ENCODE assay signal across 8 mouse cellular contexts in genomic region chr7:130263233-130263594, GRCm38 (mm10).
A peak's percentile ranks its signal among the peaks of the same experiment; 100 is the strongest.
DNase-seq lines count a peak whose midpoint lies in the region; ATAC-seq and TF ChIP-seq lines count a peak whose summit lies in the region.
"Had no signal": no experiment of that assay in that cellular context is flagged by ENCODE, and none has a peak within 500 bp of the region (broad histone marks: within the 10 kb centered on the region; RNA-seq: fewer than 3 reads in every experiment).

No protein-coding gene starts in this region.

- no peak for TF ChIP-seq POLR2A in lung, adult 2 months (IDR thresholded peaks at IDR 0.05; ENCODE audit: borderline replicate concordance, extremely low read depth, low read depth, low read length)

- H3K9me3 ChIP-seq in lung, embryonic 15.5 days, result no peaks in the 10 kb centered on the region
- no peaks in the 10 kb centered on the region for H3K9me3 ChIP-seq in forebrain, postnatal 0 days (ENCODE audit: low read length)
- no peaks in the 10 kb centered on the region for H3K9me3 ChIP-seq in liver, embryonic 14.5 days (ENCODE audit: control insufficient read depth, low read length)
- no peaks in the 10 kb centered on the region for H3K9me3 ChIP-seq in stomach, postnatal 0 days (ENCODE audit: control insufficient read depth, low read length)

- TF ChIP-seq CTCF in lung, adult 2 months (IDR thresholded peaks at IDR 0.05; ENCODE audit: insufficient read depth, low read length), result no peak
- no peak for TF ChIP-seq CTCF in forebrain, postnatal 0 days (IDR thresholded peaks at IDR 0.05; ENCODE audit: low read depth)
- no peak for TF ChIP-seq CTCF in liver, embryonic 14.5 days (IDR thresholded peaks at IDR 0.05; ENCODE audit: low read depth)
- TF ChIP-seq CTCF in stomach, postnatal 0 days (IDR thresholded peaks at IDR 0.05; ENCODE audit: low read depth), result no peak

- 0 out of 2 replicates have a peak, but pooled peaks cover 7% of the 10 kb centered on the region for H3K36me3 ChIP-seq in lung, embryonic 15.5 days
- no peaks in the 10 kb centered on the region for H3K36me3 ChIP-seq in forebrain, postnatal 0 days (ENCODE audit: insufficient read depth)
- H3K36me3 ChIP-seq in liver, embryonic 14.5 days (replicated peaks; ENCODE audit: control insufficient read depth, insufficient read depth, low read depth), result no peaks in the 10 kb centered on the region
- peaks cover 5% of the 10 kb centered on the region; the same call in 1 of the 2 replicates for H3K36me3 ChIP-seq in stomach, postnatal 0 days (ENCODE audit: control insufficient read depth, insufficient read depth, low read length)

- DNase-seq in lung, adult 2 months, result no peak
- no peak for DNase-seq in forebrain, postnatal 0 days
- no peak for DNase-seq in liver, embryonic 14.5 days (ENCODE audit: low read depth in 3 of 3, low spot score in 3 of 3)
- DNase-seq in stomach, postnatal 0 days (ENCODE audit: low spot score), result no peak
- DNase-seq in urinary bladder, adult 18-20 months (ENCODE audit: low spot score in 2 of 2), result no peak
- DNase-seq: kidney, postnatal 10 days had no signal

- peak overlapping the region; percentile 77 for H3K9ac ChIP-seq in lung, embryonic 15.5 days
- H3K9ac ChIP-seq in forebrain, postnatal 0 days, result no peak overlapping the region
- H3K9ac ChIP-seq in liver, embryonic 14.5 days (replicated peaks), result no peak overlapping the region
- peak overlapping the region; percentile 91 for H3K9ac ChIP-seq in stomach, postnatal 0 days (ENCODE audit: low read length)

- peak overlapping the region; percentile 75 for H3K4me3 ChIP-seq in lung, embryonic 15.5 days
- H3K4me3 ChIP-seq in lung, adult 2 months (replicated peaks; ENCODE audit: extremely low read depth, low read depth, low read length), result no peak overlapping the region
- peak overlapping the region; percentile 61; the same call in 1 of the 2 replicates for H3K4me3 ChIP-seq in forebrain, postnatal 0 days (ENCODE audit: low read depth, low read length)
- no peak overlapping the region for H3K4me3 ChIP-seq in liver, embryonic 14.5 days (ENCODE audit: insufficient read depth in 1 of 2, low read depth in 2 of 2, low read length in 2 of 2)
- peak overlapping the region; percentile 83 for H3K4me3 ChIP-seq in stomach, postnatal 0 days (ENCODE audit: low read depth, low read length)

- peak overlapping the region; percentile 72 for H3K4me2 ChIP-seq in lung, embryonic 15.5 days
- peak overlapping the region; percentile 91 for H3K4me2 ChIP-seq in forebrain, postnatal 0 days (ENCODE audit: low read depth)
- peak overlapping the region; percentile 49 for H3K4me2 ChIP-seq in liver, embryonic 14.5 days (ENCODE audit: low read depth)
- peak overlapping the region; percentile 72 for H3K4me2 ChIP-seq in stomach, postnatal 0 days (replicated peaks; ENCODE audit: low read depth)

- peak overlapping the region; percentile 95 for H3K27ac ChIP-seq in lung, embryonic 15.5 days
- peak overlapping the region; percentile 76; the same call in 1 of the 2 replicates for H3K27ac ChIP-seq in forebrain, postnatal 0 days (ENCODE audit: low read depth, low read length)
- H3K27ac ChIP-seq in liver, embryonic 14.5 days, result no peak overlapping the region
- peak overlapping the region; percentile 93 for H3K27ac ChIP-seq in stomach, postnatal 0 days (replicated peaks)

- no peaks in the 10 kb centered on the region for H3K27me3 ChIP-seq in lung, embryonic 15.5 days
- H3K27me3 ChIP-seq in forebrain, postnatal 0 days (ENCODE audit: insufficient read depth, low read length), result no peaks in the 10 kb centered on the region
- H3K27me3 ChIP-seq in liver, embryonic 14.5 days (ENCODE audit: control insufficient read depth, insufficient read depth, low read length), result peaks cover 36% of the 10 kb centered on the region
- H3K27me3 ChIP-seq in stomach, postnatal 0 days (ENCODE audit: control insufficient read depth, insufficient read depth, low read length), result no peaks in the 10 kb centered on the region

- H3K4me1 ChIP-seq in lung, embryonic 15.5 days, result peaks cover 38% of the 10 kb centered on the region
- H3K4me1 ChIP-seq in lung, adult 2 months (ENCODE audit: control insufficient read depth, insufficient read depth, low read length), result peaks cover 19% of the 10 kb centered on the region
- H3K4me1 ChIP-seq in forebrain, postnatal 0 days (ENCODE audit: insufficient read depth), result peaks cover 21% of the 10 kb centered on the region
- 0 out of 4 replicates have a peak, but pooled peaks cover 0 to 2% of the 10 kb centered on the region in 2 experiments for H3K4me1 ChIP-seq in liver, embryonic 14.5 days (replicated peaks; ENCODE audit: control insufficient read depth in 2 of 2, insufficient read depth in 2 of 2, low read length in 1 of 2)
- H3K4me1 ChIP-seq in stomach, postnatal 0 days (replicated peaks; ENCODE audit: control insufficient read depth, insufficient read depth), result peaks cover 16% of the 10 kb centered on the region

- TF ChIP-seq EP300 in liver, embryonic 14.5 days (IDR thresholded peaks at IDR 0.05; ENCODE audit: low read depth), result no peak
- TF ChIP-seq EP300 in stomach, postnatal 0 days (optimal IDR thresholded peaks at IDR 0.05), result no peak

- 33% methylated on average over 4 of the region's 4 CpGs for WGBS in lung, embryonic 15.5 days
- whole genome bisulfite sequencing in lung, adult 2 months, result 58% methylated on average over 4 of the region's 4 CpGs
- WGBS in forebrain, postnatal 0 days, result 11% methylated on average over 4 of the region's 4 CpGs
- whole genome bisulfite sequencing in liver, embryonic 14.5 days (ENCODE audit: insufficient replicate concordance), result 33% methylated on average over 4 of the region's 4 CpGs
- 40% methylated on average over 4 of the region's 4 CpGs for WGBS in stomach, postnatal 0 days

- ATAC-seq in lung, embryonic 15.5 days (ENCODE audit: borderline replicate concordance, extremely low read depth, low FRiP score, low TSS enrichment), result no peak
- no peak for ATAC-seq in forebrain, postnatal 0 days
- no peak for ATAC-seq in liver, embryonic 14.5 days (ENCODE audit: insufficient read depth)
- no peak for ATAC-seq in stomach, postnatal 0 days (ENCODE audit: low FRiP score, low TSS enrichment)
- no peak for ATAC-seq in megakaryocyte-erythroid progenitor cell, adult 5-6 weeks (replicated peaks; ENCODE audit: low FRiP score, low TSS enrichment, poor library complexity, severe bottlenecking)

Comparison
In these comparisons a context has a peak if more than half of its experiments do, and no peak if none do; other contexts are left out.
1. H3K4me3 ChIP-seq: peak in lung, embryonic 15.5 days (single experiment), forebrain, postnatal 0 days (single experiment) and stomach, postnatal 0 days (single experiment); none in lung, adult 2 months (single experiment) and liver, embryonic 14.5 days (0 of 2).
2. H3K9ac ChIP-seq: peak in lung, embryonic 15.5 days (single experiment) and stomach, postnatal 0 days (single experiment); none in forebrain, postnatal 0 days (single experiment) and liver, embryonic 14.5 days (single experiment).
3. Peak in every context shown above with its lines, with median percentiles within 50 percentile points of each other: H3K4me2 ChIP-seq.